Mouse (Mus musculus): ENCODE data around the gene Col19a1.

Col19a1 gene

GRCm38 (mm10) chr1:24226941-24227711 lies 360.1 kb downstream of the Col19a1 start:
- no peak for DNase-seq (ENCODE audit: low spot score)

GRCm38 (mm10) chr1:24225825-24226526 lies 361.3 kb downstream of the Col19a1 start:
- DNase-seq (ENCODE audit: low spot score), result peak; percentile 75

- no peak for DNase-seq (ENCODE audit: low spot score)
Measured at GRCm38 (mm10) chr1:24222981-24223612, 364.2 kb downstream of the Col19a1 start.

GRCm38 (mm10) chr1:24222231-24222630 lies 365.0 kb downstream of the Col19a1 start:
- DNase-seq (ENCODE audit: low spot score), result no peak

GRCm38 (mm10) chr1:24219041-24219440 lies 368.2 kb downstream of the Col19a1 start:
- peak; percentile 29 for DNase-seq (ENCODE audit: low spot score)
